Mouse (Mus musculus) CH12F3 (cell line): ENCODE data around the gene Capn2.

Experiments used
- in situ Hi-C: fragments of 300-500 bp; cut with MboI; formaldehyde crosslinking; loops from 2 replicates; pipeline ENCODE4 v1.14.3; 2020; ENCODE audit warnings: low sequenced_read_pairs

Gene Capn2

DNA sequence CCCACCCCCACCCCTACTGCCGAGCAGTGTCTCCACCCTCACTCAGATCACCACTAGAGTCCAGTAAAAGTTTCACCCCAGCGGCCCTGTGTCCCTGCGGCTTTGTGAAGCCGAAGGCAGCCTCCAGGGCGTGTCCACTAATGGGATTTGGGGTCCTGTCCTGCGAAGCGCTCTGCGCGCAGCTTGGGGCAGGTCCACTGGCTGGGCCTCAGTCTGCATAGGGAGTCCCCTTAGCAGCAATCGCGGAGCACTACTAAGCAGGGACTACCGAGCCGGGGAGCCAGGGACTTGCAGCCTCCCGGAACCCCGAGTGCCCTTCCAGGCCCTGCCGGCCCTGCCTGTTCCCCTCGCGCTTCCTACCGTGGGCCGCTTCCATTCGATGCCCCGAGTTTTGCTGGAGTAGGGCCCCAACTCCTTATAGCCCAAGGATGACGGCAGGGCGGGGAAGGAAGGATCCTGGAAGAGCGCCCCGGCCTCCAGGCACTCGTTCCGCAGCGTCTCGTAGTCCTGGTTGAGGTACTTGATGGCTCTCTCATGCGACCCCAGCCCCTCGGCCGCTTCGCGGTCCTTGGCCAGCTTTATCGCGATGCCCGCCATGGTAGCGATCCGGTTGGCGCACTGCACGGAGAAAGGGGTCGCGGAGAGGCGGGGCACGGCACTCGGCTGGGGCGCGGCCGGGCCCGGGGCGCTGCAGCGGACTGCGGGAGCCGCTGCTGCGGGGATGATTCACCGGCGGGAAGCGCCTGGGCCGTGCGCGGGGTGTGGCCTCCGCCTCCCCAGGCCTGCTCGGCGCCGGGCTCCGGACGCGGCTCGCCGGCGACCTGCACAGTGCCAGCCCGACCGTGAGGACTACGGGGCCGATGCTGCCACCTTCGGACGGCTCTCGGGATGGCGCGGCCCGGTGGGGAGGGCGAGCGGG is at the start of gene Capn2:
Capn2 (minus strand) TSS at position 851 of the 919 bp plus-strand sequence.
- in situ Hi-C loops, result no loop called here

- in situ Hi-C loops, result loop anchor here (25.0 kb wide), 1 partner anchor 672 kb away; no protein-coding TSS in a partner anchor
Measured at GRCm38 (mm10) chr1:182565351-182565835, 48.0 kb upstream of the Capn2 start.

DNA sequence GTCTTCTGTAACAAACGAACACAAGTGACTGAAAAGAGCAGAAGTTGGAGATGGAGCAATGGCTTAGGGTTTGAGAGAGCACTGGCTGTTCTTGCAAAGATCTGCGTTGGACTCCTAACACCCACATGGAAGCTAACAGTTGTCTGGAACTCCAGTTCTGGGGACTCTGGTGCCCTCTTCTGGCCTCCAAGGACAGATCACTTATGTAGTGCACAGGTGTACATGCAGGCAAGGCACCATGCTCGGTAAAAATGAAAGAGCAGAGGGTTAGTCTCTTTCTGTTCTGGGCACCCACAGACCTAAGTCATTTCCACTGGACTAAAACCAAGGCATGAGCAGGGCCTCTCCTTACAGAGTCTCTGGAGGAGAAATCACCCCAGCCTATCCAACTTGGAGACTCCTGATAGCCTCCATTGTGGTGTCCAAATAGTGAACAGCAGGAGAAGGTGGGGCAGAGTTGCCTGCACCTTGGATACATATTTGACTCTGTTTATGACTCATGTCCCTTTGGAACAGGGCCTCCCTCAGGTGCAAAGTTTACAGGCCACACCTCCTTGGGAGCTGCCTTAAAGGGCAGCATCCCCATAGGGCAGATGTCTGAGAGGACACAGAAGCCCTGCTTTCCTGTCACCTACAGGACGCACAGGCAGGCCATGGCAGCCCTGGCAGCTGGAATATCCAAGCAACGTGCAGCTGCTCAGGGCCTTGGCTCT is 47.2 kb upstream of the Capn2 start, which contains the start of gene Capn8:
Capn8 (plus strand) TSS at position 600 of the 713 bp plus-strand sequence.
- in situ Hi-C loops, result loop anchor here (25.0 kb wide), 1 partner anchor 673 kb away; no protein-coding TSS in a partner anchor

DNA sequence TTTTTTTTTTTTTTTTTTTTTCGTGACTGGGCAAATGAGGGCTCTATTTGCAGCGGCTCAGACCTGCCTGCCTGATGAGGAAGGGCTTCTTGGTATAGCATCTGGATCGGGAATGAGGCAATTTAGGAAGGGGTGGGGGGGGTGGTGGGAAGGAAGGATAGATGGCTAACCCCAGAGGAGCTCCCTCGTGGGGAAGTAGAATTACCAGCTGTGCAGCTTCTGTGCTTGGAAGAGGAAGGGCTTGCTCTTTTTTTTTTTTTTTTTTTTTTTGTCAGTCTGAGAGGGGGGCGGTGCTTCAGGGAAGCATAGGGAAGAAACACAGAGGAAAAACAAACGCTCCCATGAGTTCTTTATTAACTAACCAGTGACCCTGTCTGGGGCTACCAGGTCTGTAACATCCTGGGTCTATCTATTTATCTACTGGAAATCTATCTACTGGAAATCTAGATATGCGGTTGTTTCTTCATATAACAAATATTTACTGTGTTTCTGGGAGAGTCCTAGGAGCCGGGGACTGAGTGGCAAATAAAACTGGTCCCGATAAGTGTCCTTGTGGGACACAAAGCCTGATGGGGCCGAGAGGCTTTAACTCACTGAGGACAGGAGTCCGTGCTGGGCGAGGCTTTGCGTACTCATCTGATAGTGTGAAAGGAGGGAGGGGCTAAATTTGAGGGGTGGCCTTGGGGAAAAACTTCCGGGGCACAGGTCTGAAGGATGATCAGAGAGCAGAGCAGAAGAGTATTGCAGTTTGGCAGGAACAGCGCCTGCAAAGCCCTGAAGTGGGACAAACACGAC is 45.4 kb upstream of the Capn2 start:
- in situ Hi-C loops, result loop anchor here (25.0 kb wide), 1 partner anchor 675 kb away; no protein-coding TSS in a partner anchor

- in situ Hi-C loops, result loop anchor here (25.0 kb wide), 1 partner anchor 675 kb away; no protein-coding TSS in a partner anchor
Measured at GRCm38 (mm10) chr1:182561945-182562514, 44.6 kb upstream of the Capn2 start.

DNA sequence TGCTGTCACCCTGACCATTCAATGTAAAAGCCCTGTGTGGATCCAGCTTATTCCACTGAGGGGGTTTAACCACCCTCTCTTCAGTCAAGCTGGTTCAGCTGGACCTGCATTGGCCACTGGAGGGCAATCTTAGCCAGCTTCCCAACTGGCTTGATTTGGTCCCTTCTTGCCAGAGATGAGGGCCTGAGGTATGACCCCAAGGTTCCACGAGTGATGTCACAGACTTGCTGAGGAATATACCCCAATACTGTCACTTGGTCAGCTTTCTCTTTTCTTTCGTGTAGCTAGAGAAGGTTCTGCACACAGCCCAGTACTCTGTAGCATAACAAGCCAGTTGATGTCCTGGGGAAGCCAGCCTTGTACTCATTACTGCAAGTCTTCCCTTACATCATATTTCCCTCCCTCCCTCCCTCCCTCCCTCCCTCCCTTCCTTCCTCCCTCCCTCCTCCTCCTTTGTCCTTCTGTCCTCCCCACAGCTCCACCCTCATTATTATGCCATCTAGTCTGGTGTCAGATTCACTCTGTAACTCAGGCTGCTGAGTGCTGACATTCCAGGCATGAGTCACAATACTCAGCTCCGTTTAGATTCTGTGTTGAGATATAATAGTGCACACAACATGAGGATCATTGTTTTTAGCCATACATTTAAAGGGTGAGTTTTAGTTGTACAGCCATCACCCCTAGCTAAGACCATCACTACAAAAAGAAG is 43.1 kb upstream of the Capn2 start:
- in situ Hi-C loops, result loop anchor here (25.0 kb wide), 1 partner anchor 677 kb away; no protein-coding TSS in a partner anchor

DNA sequence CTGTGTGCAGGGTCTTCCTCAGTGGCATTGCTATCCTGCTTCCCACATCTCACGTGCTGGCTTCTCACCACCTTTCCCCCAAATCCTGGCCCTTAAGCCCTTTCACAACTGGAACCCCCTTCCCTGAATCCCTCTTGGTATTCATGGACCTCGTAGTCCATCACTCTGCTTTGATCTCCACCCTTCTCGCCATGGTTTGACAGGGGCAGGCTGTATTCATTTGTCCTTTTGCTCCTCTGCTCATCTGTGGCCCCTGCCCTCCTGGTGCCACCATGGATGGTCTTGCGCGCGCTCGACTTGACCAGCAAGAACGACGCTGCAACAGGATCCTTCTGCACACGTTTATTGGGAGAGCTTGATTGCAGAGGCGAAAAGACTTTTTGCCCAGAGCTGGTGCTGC is 42.1 kb upstream of the Capn2 start:
- in situ Hi-C loops, result loop anchor here (25.0 kb wide), 1 partner anchor 678 kb away; no protein-coding TSS in a partner anchor

DNA sequence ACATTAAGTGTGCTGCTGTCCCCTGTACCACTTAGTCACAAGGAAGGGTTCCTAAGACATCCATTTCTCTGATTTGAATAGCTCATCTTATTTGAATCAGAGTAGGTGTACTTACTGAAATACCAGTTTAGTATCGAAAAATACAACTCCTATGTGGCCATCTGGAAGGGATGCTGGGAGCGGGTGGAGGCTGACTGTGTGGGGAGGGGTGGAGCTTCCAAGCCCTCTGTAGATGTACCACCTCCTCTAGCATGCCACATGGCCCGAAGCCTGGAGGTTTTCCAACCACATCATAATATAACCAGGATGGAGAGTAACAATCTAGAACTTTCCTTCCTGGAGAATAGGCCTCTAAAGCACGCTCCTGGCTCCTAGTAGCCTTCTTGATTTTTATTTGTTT is 40.9 kb upstream of the Capn2 start:
- in situ Hi-C loops, result loop anchor here (25.0 kb wide), 1 partner anchor 679 kb away; no protein-coding TSS in a partner anchor

- in situ Hi-C loops, result loop anchor here (25.0 kb wide), 1 partner anchor 683 kb away; no protein-coding TSS in a partner anchor
Measured at GRCm38 (mm10) chr1:182553649-182554375, 36.4 kb upstream of the Capn2 start.

DNA sequence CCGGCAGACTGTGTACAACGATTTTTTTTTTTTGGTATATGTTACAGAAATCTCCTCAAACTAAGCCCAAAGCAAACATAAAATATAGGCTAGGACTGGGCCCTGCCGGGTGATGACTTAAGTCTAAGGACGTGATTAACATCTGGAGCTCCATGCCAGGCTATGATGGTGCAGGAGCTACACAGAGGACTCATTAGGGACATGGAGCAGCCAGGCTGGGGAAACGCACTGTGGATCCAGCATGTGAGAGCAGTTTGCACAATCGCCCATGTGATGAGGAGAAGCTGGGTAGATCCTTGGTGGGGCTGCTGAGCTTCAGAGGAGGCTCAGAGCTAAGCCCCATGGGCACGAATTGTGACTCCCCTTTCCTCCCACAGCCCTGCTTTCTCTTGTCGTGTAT is 33.4 kb upstream of the Capn2 start:
- in situ Hi-C loops, result loop anchor here (25.0 kb wide), 1 partner anchor 687 kb away; no protein-coding TSS in a partner anchor

- in situ Hi-C loops, result loop anchor here (10.0 to 25.0 kb wide), 2 partner anchors 407 to 649 kb away; no protein-coding TSS in a partner anchor
Measured at GRCm38 (mm10) chr1:182543906-182544305, 26.5 kb upstream of the Capn2 start.

DNA sequence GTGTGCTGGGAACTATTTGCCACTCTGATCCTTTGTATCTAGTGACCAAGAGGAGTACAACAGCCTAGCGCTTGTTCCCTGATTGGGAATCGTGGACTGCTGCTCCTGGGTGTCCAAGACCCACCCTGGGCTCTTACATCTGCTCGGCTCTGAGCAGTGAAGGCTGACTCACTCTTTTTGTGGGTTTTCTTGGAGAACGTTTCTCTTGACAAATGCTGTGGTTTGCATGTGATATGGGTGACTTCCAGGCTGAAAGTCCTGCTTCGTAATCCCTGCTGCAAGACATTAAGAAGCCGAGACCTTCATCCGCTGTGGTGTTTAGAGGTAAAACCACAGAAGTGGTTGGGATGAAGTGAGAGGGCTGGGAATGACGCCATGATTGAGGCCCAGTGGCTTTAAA is 25.7 kb upstream of the Capn2 start:
- in situ Hi-C loops, result loop anchor here (10.0 to 25.0 kb wide), 2 partner anchors 406 to 648 kb away; no protein-coding TSS in a partner anchor

DNA sequence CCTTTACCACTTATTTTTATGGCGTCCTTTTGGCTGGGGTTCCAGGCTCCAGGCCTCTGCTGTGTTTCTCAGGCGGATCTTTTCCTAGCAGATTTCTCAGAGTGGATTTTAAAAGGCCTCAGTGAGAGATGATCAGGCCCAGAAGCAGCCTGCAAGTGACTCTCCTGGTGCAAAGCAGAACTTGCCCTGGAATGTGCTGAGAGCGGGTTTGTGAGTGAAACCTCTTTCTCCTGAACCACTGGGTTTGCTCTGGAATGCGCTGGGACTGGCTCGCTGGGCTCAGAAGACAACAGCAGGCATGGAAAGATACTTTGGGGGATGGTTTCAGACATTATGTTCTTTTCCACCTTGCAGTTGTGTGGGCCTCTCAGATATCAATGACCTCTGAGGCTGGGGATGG is 24.7 kb upstream of the Capn2 start:
- in situ Hi-C loops, result loop anchor here (10.0 to 25.0 kb wide), 2 partner anchors 405 to 647 kb away; no protein-coding TSS in a partner anchor

DNA sequence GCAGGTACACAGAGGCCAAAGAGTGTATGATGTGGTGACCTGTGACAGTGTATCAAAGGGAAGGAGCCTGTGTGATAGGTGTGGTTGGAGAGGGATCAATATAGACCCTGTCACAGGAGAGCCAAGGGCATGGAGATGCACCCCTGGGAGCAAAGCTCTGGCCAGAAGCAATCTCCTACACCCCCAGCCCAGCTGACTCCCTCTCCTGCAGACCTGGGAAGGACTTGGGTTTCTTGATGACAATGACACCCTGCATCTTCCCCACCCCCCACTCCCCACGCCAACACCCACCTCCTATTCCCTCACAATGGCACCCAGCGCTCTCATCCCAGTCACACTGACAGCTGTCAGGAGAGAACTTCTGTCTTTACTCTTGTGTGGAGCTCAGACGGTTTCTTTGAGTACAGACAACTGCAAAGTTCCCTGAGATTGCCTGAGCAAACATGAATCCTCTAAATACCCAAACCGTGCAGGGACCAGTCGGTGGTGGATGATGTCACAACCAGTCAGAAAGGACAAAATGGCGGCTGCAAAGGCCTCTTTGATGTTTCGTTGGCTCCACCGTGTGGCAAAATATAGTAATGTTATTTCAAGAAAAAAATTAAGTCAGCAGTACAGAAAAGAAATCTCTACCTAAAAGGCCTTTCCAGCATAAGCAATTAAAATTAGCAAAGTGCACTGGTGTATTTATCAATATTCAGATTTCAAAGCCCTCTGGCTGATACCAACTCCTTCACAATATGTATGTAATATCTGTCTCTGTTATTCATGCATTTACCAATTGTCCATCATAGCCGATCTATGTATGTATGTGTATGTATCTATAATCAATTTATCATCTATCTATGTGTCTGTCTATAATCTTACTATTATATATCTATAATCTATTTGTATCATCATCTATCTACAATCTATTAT is 21.9 kb upstream of the Capn2 start:
- in situ Hi-C loops, result loop anchor here (25.0 kb wide), 1 partner anchor 402 kb away; no protein-coding TSS in a partner anchor

- in situ Hi-C loops, result loop anchor here (25.0 kb wide), 1 partner anchor 398 kb away; no protein-coding TSS in a partner anchor
Measured at GRCm38 (mm10) chr1:182535080-182535481, 17.7 kb upstream of the Capn2 start.

- in situ Hi-C loops, result loop anchor here (25.0 kb wide), 1 partner anchor 396 kb away; no protein-coding TSS in a partner anchor
Measured at GRCm38 (mm10) chr1:182533583-182533982, 16.2 kb upstream of the Capn2 start.
